10 mouse cellular contexts compared by ENCODE assay signal in genomic region chr7:25855082-25855481, GRCm38 (mm10). TPM values are rescaled to one million over a fixed set of nuclear protein-coding genes. Genes with fewer than 3 reads are reported as not detected.
DNase-seq lines count a peak whose midpoint lies in the region; ATAC-seq and TF ChIP-seq lines count a peak whose summit lies in the region.
"Had no signal": no experiment of that assay in that cellular context is flagged by ENCODE, and none has a peak within 500 bp of the region (broad histone marks: within the 10 kb centered on the region; RNA-seq: fewer than 3 reads in every experiment).

No protein-coding gene starts in this region.

- no peak overlapping the region for H3K4me3 ChIP-seq in neural tube, embryonic 15.5 days (replicated peaks)
- no peak overlapping the region for H3K4me3 ChIP-seq in gastrocnemius, adult 2 months
- H3K4me3 ChIP-seq in lung, embryonic 16.5 days (ENCODE audit: low read length), result no peak overlapping the region
- H3K4me3 ChIP-seq: hindbrain, embryonic 15.5 days had no signal

- ATAC-seq in neural tube, embryonic 15.5 days (ENCODE audit: low FRiP score), result no peak
- 0 out of 2 replicates have a peak, but pooled peaks have one; percentile 49 for ATAC-seq in lung, embryonic 16.5 days (ENCODE audit: low read depth)

- peak; percentile 57 for DNase-seq in neural tube, embryonic 10.5 days (ENCODE audit: extremely low spot score, low spot score)
- DNase-seq in adrenal gland, postnatal 36 days, result peak; percentile 74 to 82
- peak; percentile 61 for DNase-seq in gastrocnemius, adult 2 months
- DNase-seq in kidney, postnatal 25 days, result peak; percentile 69 to 82
- DNase-seq in right cerebral cortex, postnatal 25 days, result peak; percentile 37
- peak; percentile 77 to 80 for DNase-seq in urinary bladder, postnatal 36 days (ENCODE audit: low spot score in 2 of 2)

- peak; percentile 76 for TF ChIP-seq CTCF in gastrocnemius, adult 2 months (IDR thresholded peaks at IDR 0.05)

- H3K9me3 ChIP-seq in neural tube, embryonic 15.5 days (replicated peaks), result no peaks in the 10 kb centered on the region
- no peaks in the 10 kb centered on the region for H3K9me3 ChIP-seq in lung, embryonic 16.5 days (ENCODE audit: control insufficient read depth, low read length)
- H3K9me3 ChIP-seq: hindbrain, embryonic 15.5 days had no signal

- WGBS in neural tube, embryonic 15.5 days, result 37% methylated on average over 8 of the region's 8 CpGs
- WGBS in lung, embryonic 16.5 days, result 21% methylated on average over 8 of the region's 8 CpGs

- H3K4me2 ChIP-seq in neural tube, embryonic 15.5 days, result no peak overlapping the region
- no peak overlapping the region for H3K4me2 ChIP-seq in lung, embryonic 16.5 days (ENCODE audit: low read depth, low read length)
- H3K4me2 ChIP-seq: hindbrain, embryonic 15.5 days had no signal

- H3K9ac ChIP-seq in neural tube, embryonic 15.5 days (replicated peaks), result no peak overlapping the region
- no peak overlapping the region for H3K9ac ChIP-seq in lung, embryonic 16.5 days (ENCODE audit: low read length)
- H3K9ac ChIP-seq: hindbrain, embryonic 15.5 days had no signal

- intact Hi-C loops in gastrocnemius, adult 2 months (cut with DNase I), result no loop called here

- H3K27ac ChIP-seq in neural tube, embryonic 15.5 days (replicated peaks), result no peak overlapping the region
- no peak overlapping the region for H3K27ac ChIP-seq in gastrocnemius, adult 2 months
- no peak overlapping the region for H3K27ac ChIP-seq in lung, embryonic 16.5 days (ENCODE audit: low read length)
- H3K27ac ChIP-seq: hindbrain, embryonic 15.5 days had no signal

- no peaks in the 10 kb centered on the region for H3K36me3 ChIP-seq in neural tube, embryonic 15.5 days
- H3K36me3 ChIP-seq in lung, embryonic 16.5 days (ENCODE audit: control insufficient read depth, insufficient read depth, low read length), result no peaks in the 10 kb centered on the region
- H3K36me3 ChIP-seq: hindbrain, embryonic 15.5 days had no signal

- H3K27me3 ChIP-seq in neural tube, embryonic 15.5 days (replicated peaks), result peaks cover 4% of the 10 kb centered on the region; the same call in 1 of the 2 replicates
- H3K27me3 ChIP-seq in lung, embryonic 16.5 days (ENCODE audit: control insufficient read depth, insufficient read depth, low read depth, low read length), result no peaks in the 10 kb centered on the region
- H3K27me3 ChIP-seq: hindbrain, embryonic 15.5 days had no signal

- H3K4me1 ChIP-seq in neural tube, embryonic 15.5 days, result no peaks in the 10 kb centered on the region
- no peaks in the 10 kb centered on the region for H3K4me1 ChIP-seq in lung, embryonic 16.5 days (replicated peaks; ENCODE audit: control insufficient read depth, insufficient read depth, low read length)
- H3K4me1 ChIP-seq: hindbrain, embryonic 15.5 days had no signal

RNA-seq across cellular contexts. Expression of gene Cyp2s1, which starts 38.4 kb away (rescaled TPM):
- 2.8 and 6.1 TPM in 2 replicates for polyA plus RNA-seq in neural tube, embryonic 15.5 days (2015; fragmentation: Nextera tagmentation; extraction: Ambion mirVana)
- 1 to 10 TPM; 1.9 to 2.5 TPM for total RNA-seq in adrenal gland, postnatal 36 days (2021)
- total RNA-seq in gastrocnemius, adult 2 months (2021), result under 1 TPM; 0.10 to 0.56 TPM
- 18.9 and 21.0 TPM in 2 replicates for polyA plus RNA-seq in lung, embryonic 16.5 days (2015; fragmentation: Nextera tagmentation; extraction: Ambion mirVana)

RNA-seq across cellular contexts. Expression of gene Cyp2b10, which starts 42.3 kb away (rescaled TPM):
- polyA plus RNA-seq in neural tube, embryonic 15.5 days (2015; fragmentation: Nextera tagmentation; extraction: Ambion mirVana), result not detected in 2 replicates
- 1 to 10 TPM; 3.9 to 7.6 TPM for total RNA-seq in adrenal gland, postnatal 36 days (2021)
- total RNA-seq in gastrocnemius, adult 2 months (2021), result not detected
- 0.60 and 1.4 TPM in 2 replicates for polyA plus RNA-seq in lung, embryonic 16.5 days (2015; fragmentation: Nextera tagmentation; extraction: Ambion mirVana)
- polyA plus RNA-seq: hindbrain, embryonic 15.5 days; stomach, embryonic 14.5 days had no signal

Comparison
In these comparisons a context has a peak if more than half of its experiments do, and no peak if none do; other contexts are left out.
1. RNA of gene Cyp2b10, which starts 42.3 kb away (total RNA-seq): 3.9 to 7.6 TPM in adrenal gland, postnatal 36 days; not detected in gastrocnemius, adult 2 months; every median in the first group is over 4 times any median in the second.
2. Peak in every context shown above with its lines, with median percentiles within 50 percentile points of each other: DNase-seq.